Mouse (Mus musculus): ENCODE results near the gene Hnrnpa0. TPM values are rescaled to one million over a fixed set of nuclear protein-coding genes. Genes with fewer than 3 reads are reported as not detected.

Gene Hnrnpa0
- total RNA-seq, 2 experiments from 2014 or later, result 31.1 to 37.7 TPM

DNA sequence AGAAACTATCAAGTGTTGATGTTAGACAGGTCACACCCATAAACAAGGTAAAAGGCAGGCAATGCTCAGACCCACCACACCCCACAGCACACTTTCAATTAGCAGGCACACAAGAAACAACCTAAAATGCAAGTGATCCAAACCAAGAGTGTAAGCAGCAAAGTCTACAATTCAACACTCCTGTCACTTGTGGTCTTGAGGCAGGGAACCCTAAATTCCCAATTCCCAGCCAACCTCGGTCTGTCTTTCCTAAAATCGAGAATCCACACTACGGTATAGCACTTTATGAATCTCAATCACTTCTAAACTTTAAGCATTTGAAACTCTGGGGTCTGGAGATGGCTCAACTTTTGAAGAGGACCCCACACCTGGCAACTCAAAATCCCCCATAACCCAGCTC is 4.1 kb downstream of the Hnrnpa0 start:
- no peak for DNase-seq
- TF ChIP-seq CTCF (IDR thresholded peaks at IDR 0.05), result no peak
- no peak overlapping the region for H3K27ac ChIP-seq
- no peak overlapping the region for H3K4me3 ChIP-seq
- intact Hi-C loops (cut with DNase I), result loop anchor here (10.0 kb wide), 1 partner anchor 261 kb away; the partner anchor contains the start of gene 2210016F16Rik

DNA sequence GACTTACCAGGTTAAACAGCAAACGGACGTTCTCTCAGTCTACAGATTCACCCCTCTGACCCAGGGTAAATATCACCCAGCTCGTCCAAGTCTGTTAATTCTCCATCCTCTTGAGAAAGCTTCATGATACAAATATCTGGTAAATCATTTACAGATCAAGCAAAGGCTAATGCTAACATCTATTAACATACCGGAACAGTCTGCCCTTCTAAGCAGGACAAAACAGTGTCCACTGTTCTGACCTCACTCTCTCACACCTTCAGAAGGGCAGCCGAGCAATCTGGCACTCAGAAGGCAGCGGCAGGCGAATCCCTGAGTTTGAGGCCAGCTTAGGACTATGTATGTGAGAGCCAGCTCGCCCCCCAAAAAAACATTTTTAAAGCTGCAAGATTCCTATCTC is 5.0 kb downstream of the Hnrnpa0 start:
- intact Hi-C loops (cut with DNase I), result loop anchor here (10.0 kb wide), 1 partner anchor 261 kb away; the partner anchor contains the start of gene 2210016F16Rik
- Histone ChIP-seq H3K4me3 (no peak overlapping the region), H3K27ac (no peak overlapping the region)
- TF ChIP-seq CTCF (IDR thresholded peaks at IDR 0.05), result no peak
- no peak for DNase-seq

DNA sequence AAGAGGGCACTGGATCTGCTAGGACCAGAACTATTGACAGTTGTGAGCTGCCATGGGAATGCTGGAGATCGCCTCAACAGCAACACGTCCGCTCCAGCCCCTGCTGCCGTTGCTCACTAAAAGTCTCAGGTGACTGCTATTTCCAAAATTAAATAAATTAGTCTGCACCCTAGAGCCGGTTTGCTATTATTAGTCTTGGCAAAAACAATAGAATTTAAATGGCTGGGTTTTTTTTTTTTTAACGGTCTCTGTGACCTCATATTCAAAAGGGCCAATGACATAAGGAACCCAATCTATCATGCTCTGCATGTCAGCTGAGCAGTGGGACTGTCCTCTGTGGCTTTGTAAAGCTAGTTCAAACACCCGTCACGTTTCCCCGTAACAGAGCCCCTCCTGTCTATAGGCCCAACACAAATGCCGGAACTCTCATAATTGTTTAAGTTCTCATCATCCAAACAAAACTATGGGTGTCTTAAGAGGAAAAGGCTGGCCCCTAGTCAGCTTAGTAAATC is 5.5 kb downstream of the Hnrnpa0 start:
- intact Hi-C loops (cut with DNase I), result loop anchor here (10.0 kb wide), 1 partner anchor 262 kb away; the partner anchor contains the start of gene 2210016F16Rik
- no peak for TF ChIP-seq CTCF (IDR thresholded peaks at IDR 0.05)
- Histone ChIP-seq H3K27ac (no peak overlapping the region), H3K4me3 (no peak overlapping the region)
- no peak for DNase-seq

DNA sequence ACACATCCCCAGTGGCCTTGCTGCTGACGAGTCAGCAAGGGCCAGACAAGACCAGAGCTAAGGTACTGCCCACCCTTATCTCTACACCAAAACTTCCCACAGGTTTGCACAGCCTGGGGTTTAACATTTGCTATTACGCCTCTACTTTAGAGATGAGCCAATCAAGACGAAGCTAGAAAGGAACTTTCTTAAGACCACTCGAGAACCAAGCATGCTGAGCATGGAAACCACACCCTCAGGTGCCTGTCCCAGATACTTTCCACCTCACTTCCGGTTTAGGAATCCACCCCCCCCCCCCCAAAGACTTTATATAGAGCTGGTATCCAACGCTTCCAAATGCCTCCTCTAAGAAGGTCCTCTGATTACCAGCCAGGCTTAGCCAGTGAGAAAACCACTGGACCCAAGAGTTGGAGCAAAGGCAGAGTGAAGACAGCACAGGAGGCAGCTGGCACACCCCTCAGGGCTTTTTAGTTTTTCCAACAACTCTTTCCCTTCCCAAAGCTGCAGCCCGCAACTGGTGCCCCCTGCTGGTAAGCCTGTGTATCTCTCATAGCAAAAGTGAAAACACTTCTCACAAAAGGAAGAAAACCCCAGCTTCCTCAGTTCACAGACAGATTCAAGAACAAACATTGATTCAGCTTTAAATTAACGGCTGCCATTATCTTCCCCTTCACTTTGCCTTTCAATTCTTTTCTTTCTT is 10.9 kb downstream of the Hnrnpa0 start:
- DNase-seq, result peak; percentile 74
- H3K4me3 ChIP-seq, result no peak overlapping the region
- no peak overlapping the region for H3K27ac ChIP-seq
- intact Hi-C loops (cut with DNase I), result loop anchor here (5.0 kb wide), 1 partner anchor 85 kb away; no protein-coding TSS in a partner anchor
- peak; percentile 89 for TF ChIP-seq CTCF (IDR thresholded peaks at IDR 0.05)

DNA sequence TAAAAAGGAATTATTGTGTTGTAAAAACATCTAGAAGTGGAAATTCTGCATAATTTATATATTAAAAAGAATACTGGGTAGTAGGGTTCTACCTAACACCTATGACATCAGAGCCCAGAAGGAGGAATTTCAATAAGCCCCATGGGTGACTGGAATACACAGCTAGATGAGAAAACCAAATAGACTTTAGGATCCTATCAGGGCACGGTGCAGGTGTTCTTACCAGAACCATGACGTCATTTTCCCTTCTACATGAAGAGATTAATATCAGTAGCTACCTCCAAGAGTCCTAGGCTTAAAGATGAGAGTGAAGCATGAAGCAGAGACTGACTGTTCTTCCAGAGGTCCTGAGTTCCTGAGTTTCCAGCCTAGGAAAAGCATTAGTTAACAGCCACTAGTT is 11.6 kb downstream of the Hnrnpa0 start:
- no peak for DNase-seq
- Histone ChIP-seq H3K27ac (no peak overlapping the region), H3K4me3 (no peak overlapping the region)
- intact Hi-C loops (cut with DNase I), result loop anchor here (5.0 kb wide), 1 partner anchor 84 kb away; no protein-coding TSS in a partner anchor
- no peak for TF ChIP-seq CTCF (IDR thresholded peaks at IDR 0.05)

DNA sequence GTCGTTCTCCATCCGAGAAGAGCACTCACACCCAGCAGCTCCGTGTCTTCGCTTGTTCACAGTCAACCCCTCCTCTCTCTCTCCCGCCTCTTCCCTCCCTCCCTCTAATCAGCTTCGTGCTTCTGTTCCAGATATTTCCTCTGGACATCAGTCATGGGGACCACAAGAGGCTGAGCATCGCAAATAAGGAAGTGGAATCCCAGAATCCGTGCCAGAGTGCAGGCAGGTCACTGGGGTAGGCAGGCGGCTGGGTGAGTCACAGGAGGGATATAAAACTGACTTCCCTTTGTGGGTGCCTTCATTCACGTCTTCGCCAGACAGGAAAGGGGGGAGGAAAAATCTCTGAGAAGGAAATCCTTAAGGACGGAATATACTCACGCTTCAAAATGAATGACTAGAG is 13.1 kb downstream of the Hnrnpa0 start:
- intact Hi-C loops (cut with DNase I), result loop anchor here (5.0 kb wide), 1 partner anchor 83 kb away; no protein-coding TSS in a partner anchor
- no peak overlapping the region for H3K4me3 ChIP-seq
- DNase-seq, result no peak
- H3K27ac ChIP-seq, result no peak overlapping the region
- no peak for TF ChIP-seq CTCF (IDR thresholded peaks at IDR 0.05)

DNA sequence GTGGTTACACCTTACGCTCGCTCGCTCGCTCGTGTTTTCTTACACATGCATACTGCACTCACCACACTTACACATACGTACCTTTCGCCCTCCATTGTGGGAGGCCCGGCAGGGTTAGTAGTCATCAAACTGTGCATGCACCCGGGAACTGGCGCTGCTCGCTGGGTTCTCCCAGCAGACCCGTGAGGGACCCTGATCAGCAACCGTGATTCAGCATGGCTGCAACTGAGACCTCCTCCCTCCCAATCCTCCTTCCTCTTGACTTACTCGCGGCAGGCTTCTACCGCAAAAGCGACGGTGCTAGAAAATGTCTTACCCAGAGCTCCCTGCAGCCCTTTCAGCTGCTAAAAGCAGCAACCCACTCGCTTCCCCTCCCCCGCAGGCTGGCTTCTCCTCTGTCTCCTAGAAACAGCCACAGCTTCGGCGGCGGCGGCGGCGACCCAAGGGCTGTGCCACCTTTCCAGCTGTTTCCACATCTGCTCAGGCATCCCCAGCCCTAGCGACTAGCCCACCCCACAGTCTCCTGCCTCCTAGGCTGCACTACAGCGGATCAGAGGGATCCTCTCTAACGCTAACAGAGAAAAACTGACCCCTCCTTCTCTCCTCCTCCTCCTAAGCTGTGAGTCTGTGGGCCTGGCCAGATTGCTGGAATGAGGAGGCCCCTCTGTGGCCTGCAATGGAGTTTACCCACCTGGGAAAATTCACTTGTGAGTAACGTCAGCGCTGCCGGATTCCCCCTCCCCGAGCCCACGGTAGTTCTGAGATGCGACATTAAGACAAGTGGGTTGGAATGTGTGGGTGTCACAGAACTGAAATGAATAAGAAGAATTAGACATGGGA is 15.1 kb downstream of the Hnrnpa0 start, which contains the start of gene Klhl3:
Gene Klhl3 (minus strand): TSS at position 532 of the 840 bp plus-strand sequence.
- intact Hi-C loops (cut with DNase I), result loop anchor here (2.0 kb wide), 1 partner anchor 100 kb away; no protein-coding TSS in a partner anchor
- peak; percentile 70 for DNase-seq
- H3K27ac ChIP-seq, result peak within 1 kb of the TSS; percentile 73
- peak; percentile 19; the same call in 1 of the 2 replicates for TF ChIP-seq CTCF (IDR thresholded peaks at IDR 0.05)
- H3K4me3 ChIP-seq, result peak within 1 kb of the TSS; percentile 85

DNA sequence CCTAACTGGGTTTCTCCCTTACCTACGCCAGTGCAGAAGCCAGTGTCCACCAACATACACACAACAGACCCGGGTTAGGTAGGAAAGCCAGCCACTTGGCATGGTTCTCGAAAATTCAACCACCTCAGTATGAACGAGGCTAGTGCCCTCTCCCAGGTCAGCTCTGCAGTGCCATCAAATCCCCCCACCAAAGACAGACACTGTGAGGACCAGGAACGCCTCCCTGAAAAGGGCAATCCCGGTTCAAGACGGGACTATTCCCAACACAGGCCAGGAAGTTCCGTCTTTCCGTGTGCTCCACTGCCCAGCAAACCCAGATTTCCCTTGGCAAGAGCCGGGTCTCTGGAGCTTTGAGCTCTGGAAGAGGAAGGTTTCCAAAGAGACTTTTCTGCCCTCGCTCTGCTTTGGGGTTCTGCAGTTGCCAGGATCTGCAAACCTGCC is 15.7 kb downstream of the Hnrnpa0 start:
- Histone ChIP-seq H3K4me3 (peak overlapping the region; percentile 85), H3K27ac (peak overlapping the region; percentile 73)
- TF ChIP-seq CTCF (IDR thresholded peaks at IDR 0.05), result no peak
- peak; percentile 31 for DNase-seq
- intact Hi-C loops (cut with DNase I), result loop anchor here (2.0 kb wide), 1 partner anchor 100 kb away; no protein-coding TSS in a partner anchor

DNA sequence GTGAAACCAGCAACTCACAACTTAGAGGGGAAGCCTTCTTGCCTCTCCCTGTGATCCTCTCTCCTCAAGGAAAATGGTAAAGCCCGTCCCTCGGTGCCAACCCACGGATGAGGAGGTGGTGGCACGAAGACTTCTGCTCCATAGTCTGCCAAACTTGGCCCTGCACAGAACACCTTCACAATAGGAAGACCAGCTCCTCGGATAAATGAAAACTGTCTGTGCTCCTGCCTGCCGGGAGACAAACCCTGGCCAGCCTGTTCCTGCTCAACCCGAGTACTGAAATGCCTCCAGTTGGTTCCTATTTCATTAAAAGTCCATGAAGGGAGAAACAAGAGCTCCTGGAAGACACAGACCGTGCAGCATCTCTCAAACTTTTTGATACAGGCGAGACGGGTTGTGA is 16.2 kb downstream of the Hnrnpa0 start:
- Histone ChIP-seq H3K27ac (peak overlapping the region; percentile 73), H3K4me3 (peak overlapping the region; percentile 85)
- peak; percentile 29 for DNase-seq
- intact Hi-C loops (cut with DNase I), result loop anchor here (2.0 kb wide), 1 partner anchor 99 kb away; no protein-coding TSS in a partner anchor
- TF ChIP-seq CTCF (IDR thresholded peaks at IDR 0.05), result no peak

DNA sequence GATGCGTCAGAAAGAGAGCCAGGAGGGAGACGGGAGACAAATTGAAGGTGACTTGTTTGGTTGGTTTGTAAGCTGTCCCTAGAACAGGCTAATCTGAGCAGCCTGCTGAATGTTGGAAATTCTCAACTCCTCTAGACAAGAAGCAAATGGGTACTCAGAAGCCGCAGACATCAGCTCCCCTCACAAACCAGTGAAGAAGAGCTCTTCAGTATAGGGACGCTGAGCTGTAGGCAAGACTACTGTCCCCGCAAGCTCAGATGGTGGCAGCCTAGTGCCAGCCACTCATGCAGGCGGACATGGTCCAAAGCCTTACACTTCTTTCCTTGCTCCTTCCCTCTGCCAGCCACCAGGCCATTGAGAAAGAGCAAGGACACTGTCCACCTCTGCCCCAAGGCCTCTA is 17.1 kb downstream of the Hnrnpa0 start:
- no peak for DNase-seq
- TF ChIP-seq CTCF (IDR thresholded peaks at IDR 0.05), result no peak
- Histone ChIP-seq H3K4me3 (no peak overlapping the region), H3K27ac (no peak overlapping the region)
- intact Hi-C loops (cut with DNase I), result no loop called here

DNA sequence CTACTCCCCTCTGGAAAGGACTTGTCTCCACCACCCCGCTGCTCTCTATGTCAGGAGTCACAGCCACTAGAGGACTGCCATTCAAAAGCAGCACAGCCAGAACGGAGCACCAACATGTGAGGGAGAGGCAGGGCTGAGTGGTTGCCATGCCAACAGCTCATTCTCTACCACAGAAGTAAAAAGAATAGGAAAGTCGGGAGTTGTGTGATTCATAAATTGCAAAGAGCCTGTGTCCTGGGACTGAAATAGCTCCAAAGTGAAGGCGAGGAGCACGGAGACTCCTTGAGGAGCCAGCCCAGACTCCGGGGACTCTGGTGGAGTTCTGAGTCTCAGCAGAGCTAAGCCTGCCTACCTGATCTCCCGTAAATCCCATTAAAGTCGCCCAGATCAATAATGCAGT is 37.7 kb downstream of the Hnrnpa0 start:
- DNase-seq, result no peak
- H3K27ac ChIP-seq, result no peak overlapping the region
- TF ChIP-seq CTCF (IDR thresholded peaks at IDR 0.05), result no peak
- H3K4me3 ChIP-seq, result no peak overlapping the region
- intact Hi-C loops (cut with DNase I), result no loop called here

DNA sequence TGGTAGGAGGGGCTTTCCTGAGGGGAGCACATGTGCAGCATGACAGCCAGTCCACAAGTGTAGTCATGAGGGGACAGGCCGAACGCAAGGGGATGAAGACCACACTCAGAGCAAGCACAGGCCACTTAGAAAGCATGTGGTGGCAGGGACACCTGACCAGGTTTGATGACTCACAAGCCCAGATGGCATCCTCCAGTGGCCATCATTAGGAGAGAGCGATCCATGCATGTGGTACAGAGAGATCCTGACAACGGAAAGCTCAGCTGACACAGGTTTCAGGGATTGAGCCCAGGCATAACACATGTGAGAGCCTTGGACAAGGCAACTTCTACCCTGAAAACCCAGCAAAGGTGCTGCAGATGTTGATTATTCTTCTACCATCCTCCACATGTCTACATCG is 44.0 kb downstream of the Hnrnpa0 start:
- Histone ChIP-seq H3K27ac (no peak overlapping the region), H3K4me3 (no peak overlapping the region)
- TF ChIP-seq CTCF (IDR thresholded peaks at IDR 0.05), result no peak
- intact Hi-C loops (cut with DNase I), result no loop called here
- no peak for DNase-seq
